Mouse (Mus musculus): ENCODE data around the gene Bsg.
A peak's percentile ranks its signal among the peaks of the same experiment; 100 is the strongest.

Gene Bsg

GRCm38 (mm10) chr10:79703541-79703940 lies 750 bp upstream of the Bsg start:
- no peak for DNase-seq (ENCODE audit: low read depth, low spot score)

DNA sequence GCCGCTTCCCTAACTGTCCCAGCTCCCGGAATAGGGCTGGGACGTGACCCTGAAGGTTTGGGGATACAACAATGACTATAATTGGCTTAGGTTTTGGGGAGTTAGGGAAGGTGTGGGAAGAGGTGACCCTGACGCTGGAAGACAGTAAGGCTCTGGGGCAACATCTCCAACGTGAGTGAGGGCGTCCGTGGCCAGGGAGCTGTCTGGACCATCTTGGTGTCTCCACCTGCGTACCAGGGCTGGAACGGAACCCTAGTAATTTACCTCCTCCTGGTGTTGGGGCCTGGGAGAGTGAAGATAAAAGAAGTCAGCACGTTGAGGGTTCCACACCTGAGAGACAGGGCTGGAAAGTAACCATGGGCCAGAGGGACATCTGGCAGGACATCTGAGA lies 674 bp downstream of the Bsg start:
- no peak for DNase-seq (ENCODE audit: low read depth, low spot score)

- no peak for DNase-seq (ENCODE audit: low read depth, low spot score)
These were observed 1.7 kb downstream of the Bsg start for GRCm38 (mm10) chr10:79705951-79706350.

DNA sequence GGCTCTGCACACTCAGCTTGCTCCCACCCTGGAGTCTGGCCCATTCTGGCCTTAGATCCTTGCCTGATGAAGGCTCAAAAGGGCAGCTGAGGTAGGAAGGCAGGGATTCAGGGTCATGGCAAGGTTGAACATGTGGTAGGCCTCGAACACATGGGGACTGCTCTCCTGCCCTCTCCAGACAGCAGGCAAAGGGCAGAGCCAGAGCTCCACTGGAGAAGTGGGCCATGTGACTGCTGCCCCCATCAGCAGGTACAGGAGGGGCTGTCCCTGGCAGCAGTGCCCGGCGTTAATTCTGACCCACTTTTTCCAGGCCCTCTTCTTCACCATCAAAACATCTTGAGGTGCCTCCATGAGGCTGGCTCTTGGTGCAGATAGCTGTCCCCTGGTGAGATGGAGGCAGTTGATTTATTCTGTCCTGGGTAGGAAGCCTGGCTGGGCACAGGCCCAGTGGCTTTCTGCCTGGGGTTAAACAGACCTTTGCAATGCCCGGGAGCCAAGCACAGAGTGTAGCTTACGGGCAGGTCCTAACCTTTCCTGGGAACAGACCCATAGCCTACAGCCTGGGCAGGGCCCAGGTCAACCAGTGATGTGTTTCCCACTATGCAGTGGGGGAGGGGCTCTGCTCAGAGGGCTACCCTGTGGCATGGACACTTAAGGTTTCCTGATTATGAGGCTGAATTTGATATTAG lies 2.3 kb downstream of the Bsg start:
- no peak for DNase-seq (ENCODE audit: low read depth, low spot score)

GRCm38 (mm10) chr10:79707162-79707561 lies 2.9 kb downstream of the Bsg start:
- DNase-seq (ENCODE audit: low read depth, low spot score), result no peak

DNA sequence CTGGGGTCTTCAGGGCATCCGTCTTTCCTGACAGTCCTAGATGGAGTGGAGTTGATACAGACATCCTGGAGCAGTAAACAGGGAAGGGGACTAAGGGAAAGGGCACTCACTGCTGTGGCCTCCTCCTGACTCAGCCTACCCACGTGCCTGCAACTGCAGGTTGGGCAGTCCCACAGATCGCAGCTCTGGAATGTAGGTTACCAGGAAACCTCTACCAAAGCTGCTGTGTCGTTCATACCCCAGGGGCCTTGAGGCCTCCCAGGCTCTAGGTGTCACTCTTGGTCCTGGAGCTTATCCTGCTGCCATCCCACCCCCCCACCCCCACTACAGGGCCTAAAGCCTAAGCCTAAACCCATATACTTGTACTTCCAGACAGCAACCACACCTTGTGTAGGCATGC lies 3.5 kb downstream of the Bsg start:
- peak; percentile 79 for DNase-seq (ENCODE audit: low read depth, low spot score)

GRCm38 (mm10) chr10:79708668-79709067 lies 4.4 kb downstream of the Bsg start:
- no peak for DNase-seq (ENCODE audit: low read depth, low spot score)

GRCm38 (mm10) chr10:79709307-79709706 lies 5.0 kb downstream of the Bsg start:
- no peak for DNase-seq (ENCODE audit: low read depth, low spot score)

GRCm38 (mm10) chr10:79712029-79712428 lies 7.7 kb downstream of the Bsg start:
- DNase-seq (ENCODE audit: low read depth, low spot score), result peak; percentile 78

- peak; percentile 92 for DNase-seq (ENCODE audit: low read depth, low spot score)
These were observed 8.3 kb downstream of the Bsg start for GRCm38 (mm10) chr10:79712499-79713126.

DNA sequence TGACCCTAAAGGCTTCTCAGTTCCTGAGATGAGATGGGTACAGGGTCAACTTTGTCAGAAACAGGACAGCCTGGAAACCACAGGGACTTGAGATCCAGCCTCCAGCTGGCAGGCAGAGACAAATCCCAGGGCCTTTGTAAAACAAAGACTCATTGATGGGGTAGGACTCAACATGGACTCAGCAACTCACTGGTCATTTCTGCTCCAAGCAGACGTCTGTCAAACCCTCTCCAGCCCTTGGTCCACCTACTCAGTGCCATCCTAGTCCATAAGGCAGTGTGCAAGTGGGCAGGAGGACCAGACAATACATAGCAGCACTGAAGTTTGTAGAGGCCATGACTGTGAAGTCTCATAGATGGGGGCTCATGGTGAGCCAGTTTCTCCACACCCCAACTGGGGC lies 8.9 kb downstream of the Bsg start:
- DNase-seq (ENCODE audit: low read depth, low spot score), result no peak

DNA sequence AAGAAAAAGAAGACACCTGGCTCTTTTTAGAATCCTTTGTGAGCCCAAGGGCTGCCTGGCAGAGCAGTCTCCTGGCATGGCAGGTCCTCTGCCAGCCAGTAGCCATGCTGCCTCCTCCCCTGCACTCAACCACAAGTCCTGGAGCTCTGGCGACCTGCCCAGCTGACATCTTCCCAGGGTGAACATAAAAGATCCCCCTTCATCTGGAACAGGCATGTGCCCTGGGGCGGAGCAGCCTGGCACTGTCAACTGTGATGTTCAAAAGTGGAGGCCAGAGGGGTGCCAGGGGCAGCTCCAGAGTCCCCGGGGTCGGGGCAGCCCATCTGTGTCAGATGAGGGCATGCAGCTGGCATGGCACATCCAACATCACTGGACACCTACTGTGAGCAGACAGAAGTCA lies 10.7 kb downstream of the Bsg start:
- no peak for DNase-seq (ENCODE audit: low read depth, low spot score)

DNA sequence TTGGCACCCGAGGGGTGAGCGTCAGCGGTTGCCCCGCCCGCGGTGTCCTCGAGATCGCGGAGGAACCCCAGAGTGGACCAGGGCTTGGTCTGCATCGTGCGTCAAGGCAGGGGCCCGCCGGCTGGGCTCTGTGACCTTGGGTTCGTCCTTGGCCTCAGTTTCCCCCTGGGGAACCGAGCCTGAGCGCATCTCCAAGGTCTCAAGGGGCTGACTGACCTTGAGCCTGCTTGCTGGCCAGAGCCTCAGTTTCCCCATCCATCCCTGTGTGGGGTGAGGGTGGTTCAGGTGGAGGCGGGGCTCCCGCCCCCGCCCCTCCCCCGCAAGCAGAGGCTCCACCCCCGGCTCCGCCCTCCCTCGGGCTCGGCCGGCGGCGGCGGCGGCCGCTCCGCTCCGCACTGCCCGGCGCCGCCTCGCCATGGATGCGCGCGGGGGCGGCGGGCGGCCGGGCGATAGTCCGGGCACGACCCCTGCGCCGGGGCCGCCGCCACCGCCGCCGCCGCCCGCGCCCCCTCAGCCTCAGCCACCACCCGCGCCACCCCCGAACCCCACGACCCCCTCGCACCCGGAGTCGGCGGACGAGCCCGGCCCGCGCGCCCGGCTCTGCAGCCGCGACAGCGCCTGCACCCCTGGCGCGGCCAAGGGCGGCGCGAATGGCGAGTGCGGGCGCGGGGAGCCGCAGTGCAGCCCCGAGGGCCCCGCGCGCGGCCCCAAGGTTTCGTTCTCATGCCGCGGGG lies 12.1 kb downstream of the Bsg start, which contains the start of gene Hcn2:
Hcn2 (plus strand) TSS at position 381 of the 734 bp plus-strand sequence.
- DNase-seq (ENCODE audit: low read depth, low spot score), result no peak

DNA sequence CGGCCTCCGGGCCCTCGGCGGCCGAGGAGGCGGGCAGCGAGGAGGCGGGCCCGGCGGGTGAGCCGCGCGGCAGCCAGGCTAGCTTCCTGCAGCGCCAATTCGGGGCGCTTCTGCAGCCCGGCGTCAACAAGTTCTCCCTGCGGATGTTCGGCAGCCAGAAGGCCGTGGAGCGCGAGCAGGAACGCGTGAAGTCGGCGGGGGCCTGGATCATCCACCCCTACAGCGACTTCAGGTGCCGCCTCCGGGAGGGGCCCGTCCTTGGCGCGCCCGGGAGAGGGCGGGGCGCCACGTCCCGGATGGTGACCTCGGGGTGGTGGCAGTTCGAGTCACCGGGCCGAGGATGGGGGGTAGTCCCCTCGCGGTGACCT lies 12.7 kb downstream of the Bsg start:
- no peak for DNase-seq (ENCODE audit: low read depth, low spot score)

DNA sequence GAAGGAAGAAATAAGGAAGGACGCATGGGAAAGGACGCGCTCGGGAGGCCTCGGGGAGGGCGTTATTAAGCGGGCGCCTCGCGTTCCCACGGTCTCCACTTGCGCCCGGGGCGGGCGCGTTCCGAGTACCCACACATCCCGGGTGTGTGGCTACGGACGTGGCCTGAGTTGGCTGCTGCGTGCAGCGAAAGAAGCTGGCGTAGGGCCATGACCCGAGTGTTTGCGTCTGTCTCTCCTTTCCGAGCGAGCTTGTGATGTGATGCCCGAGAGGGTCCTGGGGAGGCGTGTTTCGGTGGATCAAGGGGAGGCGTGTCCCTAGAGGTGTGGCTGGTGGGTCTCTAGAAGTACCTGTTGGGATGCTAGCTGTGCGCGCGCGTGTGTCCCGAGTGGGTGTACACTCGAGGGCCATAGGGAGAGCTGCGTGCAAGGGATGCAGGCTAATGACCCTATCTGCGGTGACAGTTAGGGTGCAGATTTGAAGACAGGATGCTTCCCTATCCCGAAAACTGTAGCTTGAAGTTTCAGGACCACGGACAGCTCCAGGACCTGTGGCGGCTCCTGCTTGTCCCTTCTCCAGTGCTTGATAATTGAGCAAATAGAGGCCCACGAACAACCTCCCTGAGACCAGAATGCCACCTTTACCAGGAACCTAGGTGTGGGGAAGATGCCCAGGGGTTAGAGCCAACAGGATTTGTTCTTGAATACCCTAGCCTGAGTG lies 13.5 kb downstream of the Bsg start:
- peak; percentile 85 for DNase-seq (ENCODE audit: low read depth, low spot score)

DNA sequence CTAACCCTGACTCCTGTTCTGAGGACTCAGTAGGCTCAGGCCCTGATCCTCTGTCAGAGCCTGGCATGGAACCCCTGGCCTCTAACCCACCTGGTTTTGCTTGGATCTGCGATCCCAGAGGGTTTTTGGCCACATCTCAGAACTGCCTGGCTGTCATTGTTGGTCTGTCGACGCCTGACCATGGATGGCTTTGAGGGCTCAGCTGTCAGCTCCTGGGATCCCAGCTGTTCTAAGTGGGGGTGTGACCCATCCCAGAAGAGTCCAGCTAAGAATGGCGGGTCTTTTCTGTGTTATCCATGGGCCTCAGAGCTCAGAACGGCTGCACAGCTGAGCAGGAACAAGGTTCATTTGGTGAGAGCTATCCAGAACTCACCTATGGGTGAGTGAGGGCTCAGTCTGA lies 16.8 kb downstream of the Bsg start:
- DNase-seq (ENCODE audit: low read depth, low spot score), result no peak

GRCm38 (mm10) chr10:79723047-79723446 lies 18.8 kb downstream of the Bsg start:
- DNase-seq (ENCODE audit: low read depth, low spot score), result no peak

GRCm38 (mm10) chr10:79723692-79724091 lies 19.4 kb downstream of the Bsg start:
- no peak for DNase-seq (ENCODE audit: low read depth, low spot score)

GRCm38 (mm10) chr10:79726090-79726489 lies 21.8 kb downstream of the Bsg start:
- peak; percentile 72 for DNase-seq (ENCODE audit: low read depth, low spot score)

DNA sequence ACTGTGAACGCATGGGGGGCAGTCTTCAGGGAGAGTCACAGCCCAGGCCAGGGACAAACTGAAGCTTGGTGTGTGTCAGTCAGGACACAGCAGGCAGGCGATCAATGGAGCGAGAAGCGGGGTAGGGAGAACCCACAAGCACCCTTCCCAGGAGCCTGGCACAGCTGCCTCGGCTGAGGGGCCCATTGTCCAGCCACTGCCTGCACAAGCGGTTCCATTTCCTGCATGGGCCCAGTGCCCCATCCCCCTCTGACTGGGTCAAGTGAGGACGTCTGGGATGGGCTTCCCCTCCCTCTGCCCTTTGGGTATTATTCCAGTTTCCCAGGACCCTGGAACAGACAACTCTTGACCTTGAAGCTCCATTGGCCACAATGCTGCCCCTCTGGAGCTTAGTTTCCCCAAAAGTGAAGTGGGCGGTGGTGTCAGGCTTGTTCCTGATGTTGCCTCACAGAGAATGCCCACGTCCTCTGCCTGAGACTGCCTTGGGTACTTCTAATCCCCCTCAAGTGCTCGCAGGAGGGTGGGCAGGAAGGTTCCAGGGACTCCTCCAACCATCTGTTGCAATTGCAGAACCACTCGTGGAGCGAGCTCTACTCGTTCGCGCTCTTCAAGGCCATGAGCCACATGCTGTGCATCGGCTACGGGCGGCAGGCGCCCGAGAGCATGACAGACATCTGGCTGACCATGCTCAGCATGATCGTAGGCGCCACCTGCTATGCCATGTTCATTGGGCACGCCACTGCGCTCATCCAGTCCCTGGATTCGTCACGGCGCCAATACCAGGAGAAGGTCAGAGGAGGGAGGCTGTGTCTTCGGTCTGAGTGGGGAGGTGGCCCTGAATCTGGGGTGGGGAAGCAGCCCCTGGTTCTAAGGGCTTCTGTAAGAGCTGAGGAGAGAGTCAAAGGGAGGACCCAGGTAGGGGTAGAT lies 24.3 kb downstream of the Bsg start:
- DNase-seq (ENCODE audit: low read depth, low spot score), result no peak

GRCm38 (mm10) chr10:79729357-79729965 lies 25.2 kb downstream of the Bsg start:
- no peak for DNase-seq (ENCODE audit: low read depth, low spot score)

Data from R1 (cell line).